Mouse (Mus musculus): Measurements from ENCODE around the gene Olfr1500. TPM values are rescaled to one million over a fixed set of nuclear protein-coding genes. Genes with fewer than 3 reads are reported as not detected.

Olfr1500 gene
- polyA plus RNA-seq, 1 experiment: not detected

GRCm38 (mm10) chr19:13777578-13777977, 52.7 kb downstream of the Olfr1500 start, which contains the start of gene Olfr1496:
Gene Olfr1496 (plus strand): TSS chr19:13777878.
- TF ChIP-seq MYOG (IDR thresholded peaks at IDR 0.05; ENCODE audit: control insufficient read depth in 1 of 3, insufficient read depth in 1 of 3, insufficient read length in 2 of 3, low read depth in 2 of 3) (no peak), CEBPB (IDR thresholded peaks at IDR 0.05; ENCODE audit: insufficient read depth, poor library complexity, severe bottlenecking) (no peak), POLR2AphosphoS2 (IDR thresholded peaks at IDR 0.05; ENCODE audit: insufficient read length, low read depth) (no peak), MAX (IDR thresholded peaks at IDR 0.05; ENCODE audit: low read depth) (no peak), POLR2A (IDR thresholded peaks at IDR 0.05; ENCODE audit: insufficient read length, low read depth) (no peak), TCF12 (IDR thresholded peaks at IDR 0.05; ENCODE audit: insufficient read depth, poor library complexity, severe bottlenecking) (no peak), USF1 (IDR thresholded peaks at IDR 0.05; ENCODE audit: low read depth) (no peak), E2F4 (IDR thresholded peaks at IDR 0.05; ENCODE audit: insufficient read depth) (no peak), REST (IDR thresholded peaks at IDR 0.05; ENCODE audit: insufficient read depth, insufficient read length) (no peak), TCF3 (IDR thresholded peaks at IDR 0.05; ENCODE audit: insufficient read length, low read depth) (no peak), SRF (IDR thresholded peaks at IDR 0.05; ENCODE audit: control insufficient read depth, insufficient read length, low read depth) (no peak), MYOD1 (IDR thresholded peaks at IDR 0.05; ENCODE audit: control insufficient read depth in 1 of 3, insufficient read length in 2 of 3, low read depth in 2 of 3) (no peak)
- H3ac ChIP-seq (ENCODE audit: control insufficient read depth, insufficient read length): no peak within 1 kb of the TSS
- no peaks in the 10 kb centered on the region for H3K36me3 ChIP-seq (ENCODE audit: control insufficient read depth, insufficient read depth)
- H3K79me2 ChIP-seq (ENCODE audit: control insufficient read depth, insufficient read depth): no peaks in the 10 kb centered on the region
- H3K4me3 ChIP-seq: no peak within 1 kb of the TSS
- H3K4me2 ChIP-seq (ENCODE audit: low read depth): no peak within 1 kb of the TSS
- H3K27me3 ChIP-seq (ENCODE audit: control insufficient read depth, insufficient read depth, insufficient read length): no peaks in the 10 kb centered on the region

Other genes starting within 250 kb of the Olfr1500 start
- not detected for gene Olfr1484, start 247.0 kb downstream of the Olfr1500 start, polyA plus RNA-seq (2012; fragmentation: generic; extraction: Trizol)
- not detected for gene Olfr1487, start 213.1 kb downstream of the Olfr1500 start, polyA plus RNA-seq (2012; fragmentation: generic; extraction: Trizol)
- gene Olfr1489, start 198.9 kb downstream of the Olfr1500 start, polyA plus RNA-seq (2012; fragmentation: generic; extraction: Trizol): not detected
- gene Olfr1490, start 179.4 kb downstream of the Olfr1500 start, polyA plus RNA-seq (2012; fragmentation: generic; extraction: Trizol): not detected
- gene Olfr1491, start 133.2 kb downstream of the Olfr1500 start, polyA plus RNA-seq (2012; fragmentation: generic; extraction: Trizol): not detected
- not detected for gene Olfr1493-ps1, start 107.2 kb downstream of the Olfr1500 start, polyA plus RNA-seq (2012; fragmentation: generic; extraction: Trizol)
- not detected for gene Olfr1494, start 90.8 kb downstream of the Olfr1500 start, polyA plus RNA-seq (2012; fragmentation: generic; extraction: Trizol)
- gene Olfr1495, start 65.9 kb downstream of the Olfr1500 start, polyA plus RNA-seq (2012; fragmentation: generic; extraction: Trizol): not detected
- not detected for gene Olfr1496, start 52.6 kb downstream of the Olfr1500 start, polyA plus RNA-seq (2012; fragmentation: generic; extraction: Trizol)
- not detected for gene Olfr1497, start 32.3 kb downstream of the Olfr1500 start, polyA plus RNA-seq (2012; fragmentation: generic; extraction: Trizol)
- not detected for gene Olfr1499, start 11.0 kb downstream of the Olfr1500 start, polyA plus RNA-seq (2012; fragmentation: generic; extraction: Trizol)
- gene Olfr1501, start 20.2 kb upstream of the Olfr1500 start, polyA plus RNA-seq (2012; fragmentation: generic; extraction: Trizol): not detected
- gene Olfr1502, start 31.3 kb upstream of the Olfr1500 start, polyA plus RNA-seq (2012; fragmentation: generic; extraction: Trizol): not detected
- gene Olfr1504, start 67.4 kb upstream of the Olfr1500 start, polyA plus RNA-seq (2012; fragmentation: generic; extraction: Trizol): not detected
- not detected for gene Olfr1505, start 83.0 kb upstream of the Olfr1500 start, polyA plus RNA-seq (2012; fragmentation: generic; extraction: Trizol)

All from myocyte (in vitro differentiated cells).